Mouse (Mus musculus) small intestine, adult 2 months (tissue): ENCODE data around the gene Sorbs2.

Experiments
- CTCF ChIP-seq: fragments of 200-500 bp; IDR thresholded peaks from 2 replicates; pipeline ENCODE4 v1.5.1; 2012; ENCODE audit warnings: low read depth, mild to moderate bottlenecking, control low read depth, inconsistent platforms, low read length, moderate library complexity, mixed read lengths; ENCODE audit not compliant: insufficient replicate concordance, insufficient read length; ENCODE audit errors: extremely low read depth
- POLR2A ChIP-seq: fragments of 200-500 bp; IDR thresholded peaks from 2 replicates; pipeline ENCODE4 v1.6.1; 2012; ENCODE audit warnings: low read depth, mild to moderate bottlenecking, control low read depth, inconsistent platforms, low read length, moderate library complexity

GRCm38 (mm10) chr8:45608413-45608812 lies 100.8 kb downstream of the Sorbs2 start:
- TF ChIP-seq POLR2A (no peak), CTCF (no peak)
